Mouse (Mus musculus): Measurements from ENCODE around the gene Wscd2.

- no peak for TF ChIP-seq GATA1 (IDR thresholded peaks at IDR 0.05; ENCODE audit: borderline replicate concordance, low read length)
- no peak for TF ChIP-seq FLI1 (IDR thresholded peaks at IDR 0.05; ENCODE audit: low read length)
Observed at GRCm38 (mm10) chr5:113604758-113605157, 114.6 kb downstream of the Wscd2 start.

Data from megakaryocyte, embryonic 14.5 days (primary cell).